Mouse (Mus musculus): ENCODE results near the gene Snd1. TPM values are rescaled to one million over a fixed set of nuclear protein-coding genes. Genes with fewer than 3 reads are reported as not detected.

The Snd1 gene
- polyA plus RNA-seq, 1 experiment from 2014 or later = 128 TPM

- peaks cover 6% of the 10 kb centered on the region for H3K27me3 ChIP-seq (ENCODE audit: control insufficient read depth, insufficient read depth, low read depth, low read length)
- H3K9me3 ChIP-seq (ENCODE audit: control insufficient read depth, low read length) = no peaks in the 10 kb centered on the region
- no peak overlapping the region for H3K27ac ChIP-seq (ENCODE audit: low read length)
- ATAC-seq (ENCODE audit: low read depth) = peak; percentile 71
- peak overlapping the region; percentile 100 for H3K4me2 ChIP-seq (ENCODE audit: low read depth, low read length)
- no peaks in the 10 kb centered on the region for H3K36me3 ChIP-seq (ENCODE audit: control insufficient read depth, insufficient read depth, low read length)
- H3K4me3 ChIP-seq (ENCODE audit: low read length) = peak overlapping the region; percentile 56
- peaks cover 10% of the 10 kb centered on the region; the same call in 1 of the 2 replicates for H3K4me1 ChIP-seq (replicated peaks; ENCODE audit: control insufficient read depth, insufficient read depth, low read length)
- 2% methylated on average over 35 of the region's 43 CpGs for WGBS
- peak overlapping the region; percentile 57 for H3K9ac ChIP-seq (ENCODE audit: low read length)
Measured at GRCm38 (mm10) chr6:28833380-28833822, 358.5 kb downstream of the Snd1 start.

DNA sequence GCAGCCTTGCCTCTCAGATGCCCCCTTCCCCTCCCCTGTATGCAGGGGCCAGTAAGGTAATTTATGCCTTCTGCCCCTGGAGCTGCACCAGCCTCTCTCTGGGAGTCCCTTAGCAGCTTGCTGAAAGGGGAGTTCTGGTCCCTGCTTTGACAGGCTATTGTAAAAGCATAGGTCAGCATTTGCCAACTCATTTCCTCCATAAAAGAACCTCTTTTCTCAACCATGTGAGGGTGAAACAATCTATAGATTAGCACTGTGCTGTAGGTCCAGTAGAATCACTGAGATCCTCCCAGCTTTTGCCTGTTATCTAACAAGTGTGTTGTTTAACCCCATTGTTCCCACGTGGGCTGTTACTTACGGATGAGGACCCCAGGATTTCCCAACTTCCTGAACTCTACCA lies 359.1 kb downstream of the Snd1 start:
- H3K4me3 ChIP-seq (ENCODE audit: low read length) = no peak overlapping the region
- 70% methylated on average over 2 of the region's 2 CpGs for WGBS
- peaks cover 6% of the 10 kb centered on the region for H3K27me3 ChIP-seq (ENCODE audit: control insufficient read depth, insufficient read depth, low read depth, low read length)
- H3K9me3 ChIP-seq (ENCODE audit: control insufficient read depth, low read length) = no peaks in the 10 kb centered on the region
- peaks cover 10% of the 10 kb centered on the region; the same call in 1 of the 2 replicates for H3K4me1 ChIP-seq (replicated peaks; ENCODE audit: control insufficient read depth, insufficient read depth, low read length)
- no peak overlapping the region for H3K9ac ChIP-seq (ENCODE audit: low read length)
- no peaks in the 10 kb centered on the region for H3K36me3 ChIP-seq (ENCODE audit: control insufficient read depth, insufficient read depth, low read length)
- no peak overlapping the region for H3K4me2 ChIP-seq (ENCODE audit: low read depth, low read length)
- no peak for ATAC-seq (ENCODE audit: low read depth)
- no peak overlapping the region for H3K27ac ChIP-seq (ENCODE audit: low read length)

DNA sequence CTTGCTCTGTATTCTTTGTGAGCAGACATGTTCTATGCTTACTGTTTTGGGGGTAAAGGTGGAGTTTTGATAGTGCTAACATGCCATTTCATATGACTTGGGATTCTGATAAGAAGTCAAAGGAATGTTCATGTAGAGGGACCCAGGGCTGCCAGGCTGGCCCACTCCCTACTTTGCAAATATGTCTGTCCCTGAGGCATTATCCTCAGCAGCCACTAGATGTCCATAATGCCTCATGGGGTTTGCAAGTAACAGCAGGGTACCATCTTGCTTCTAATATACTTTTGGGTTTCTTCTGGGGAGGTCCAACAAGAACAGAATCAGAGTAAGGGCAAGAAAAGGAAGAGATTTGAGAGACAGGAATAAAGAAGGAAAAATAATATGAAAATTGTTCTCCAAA lies 361.7 kb downstream of the Snd1 start:
- no peak overlapping the region for H3K27ac ChIP-seq (ENCODE audit: low read length)
- no peak overlapping the region for H3K4me2 ChIP-seq (ENCODE audit: low read depth, low read length)
- H3K36me3 ChIP-seq (ENCODE audit: control insufficient read depth, insufficient read depth, low read length) = no peaks in the 10 kb centered on the region
- peaks cover 10% of the 10 kb centered on the region; the same call in 1 of the 2 replicates for H3K4me1 ChIP-seq (replicated peaks; ENCODE audit: control insufficient read depth, insufficient read depth, low read length)
- H3K27me3 ChIP-seq (ENCODE audit: control insufficient read depth, insufficient read depth, low read depth, low read length) = no peaks in the 10 kb centered on the region; the same call in 1 of the 2 replicates
- no peak overlapping the region for H3K4me3 ChIP-seq (ENCODE audit: low read length)
- no peaks in the 10 kb centered on the region for H3K9me3 ChIP-seq (ENCODE audit: control insufficient read depth, low read length)
- no peak for ATAC-seq (ENCODE audit: low read depth)
- no peak overlapping the region for H3K9ac ChIP-seq (ENCODE audit: low read length)

- Histone ChIP-seq H3K9me3 (ENCODE audit: control insufficient read depth, low read length) (no peaks in the 10 kb centered on the region), H3K27ac (ENCODE audit: low read length) (no peak overlapping the region), H3K4me1 (replicated peaks; ENCODE audit: control insufficient read depth, insufficient read depth, low read length) (peaks cover 7% of the 10 kb centered on the region), H3K27me3 (ENCODE audit: control insufficient read depth, insufficient read depth, low read depth, low read length) (no peaks in the 10 kb centered on the region), H3K4me2 (ENCODE audit: low read depth, low read length) (no peak overlapping the region), H3K9ac (ENCODE audit: low read length) (no peak overlapping the region), H3K4me3 (ENCODE audit: low read length) (no peak overlapping the region), H3K36me3 (ENCODE audit: control insufficient read depth, insufficient read depth, low read length) (no peaks in the 10 kb centered on the region)
- WGBS = 82% methylated on average over 3 of the region's 3 CpGs
- no peak for ATAC-seq (ENCODE audit: low read depth)
Measured at GRCm38 (mm10) chr6:28841569-28841968, 366.6 kb downstream of the Snd1 start.

DNA sequence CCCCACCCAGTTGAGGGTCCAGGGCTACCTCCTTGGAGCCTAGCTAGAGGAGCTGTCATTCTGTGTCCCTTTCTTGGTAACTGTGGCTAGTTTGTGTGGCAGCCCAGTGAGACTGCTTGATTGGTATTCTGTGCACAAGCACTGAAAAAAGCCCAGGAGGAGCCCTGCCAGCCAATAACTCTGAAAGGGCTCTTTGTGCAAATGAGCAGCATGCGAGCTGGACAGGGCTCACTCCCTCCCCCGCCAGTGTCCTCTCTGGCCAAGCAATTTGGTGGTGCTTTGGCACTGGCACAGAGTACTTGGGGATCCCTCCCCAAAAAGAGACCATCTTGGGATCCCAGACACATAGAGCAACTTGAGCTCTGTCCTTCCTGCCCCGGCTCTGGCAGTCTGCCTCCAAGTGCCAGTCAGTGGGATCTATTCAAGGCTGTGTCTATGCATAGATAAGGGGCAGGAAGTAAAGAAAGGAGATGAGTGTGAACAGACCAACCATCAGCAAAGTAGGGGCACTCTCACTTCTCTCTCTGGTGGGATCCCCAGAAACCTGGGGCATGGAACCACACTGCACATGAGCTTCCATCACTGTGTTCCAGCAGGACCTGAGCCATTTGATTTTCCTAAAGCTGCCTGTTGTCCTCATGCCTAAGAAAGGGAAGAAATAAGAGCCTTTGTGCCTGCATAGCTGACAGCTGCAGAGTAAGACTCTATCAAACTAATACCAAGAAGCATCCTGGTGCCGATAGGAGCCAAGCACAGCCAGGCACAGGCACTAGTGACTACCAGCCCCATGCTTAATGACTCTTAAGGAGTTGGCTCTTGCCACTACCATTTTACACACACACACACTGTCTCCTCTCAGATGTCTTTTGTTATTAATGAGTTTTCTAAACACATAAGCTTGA lies 367.7 kb downstream of the Snd1 start:
- Histone ChIP-seq H3K27me3 (ENCODE audit: control insufficient read depth, insufficient read depth, low read depth, low read length) (no peaks in the 10 kb centered on the region), H3K9ac (ENCODE audit: low read length) (no peak overlapping the region), H3K4me2 (ENCODE audit: low read depth, low read length) (no peak overlapping the region), H3K36me3 (ENCODE audit: control insufficient read depth, insufficient read depth, low read length) (no peaks in the 10 kb centered on the region), H3K4me1 (replicated peaks; ENCODE audit: control insufficient read depth, insufficient read depth, low read length) (peaks cover 7% of the 10 kb centered on the region), H3K9me3 (ENCODE audit: control insufficient read depth, low read length) (no peaks in the 10 kb centered on the region), H3K27ac (ENCODE audit: low read length) (no peak overlapping the region), H3K4me3 (ENCODE audit: low read length) (no peak overlapping the region)
- WGBS = 66% methylated on average over 4 of the region's 4 CpGs
- no peak for ATAC-seq (ENCODE audit: low read depth)

DNA sequence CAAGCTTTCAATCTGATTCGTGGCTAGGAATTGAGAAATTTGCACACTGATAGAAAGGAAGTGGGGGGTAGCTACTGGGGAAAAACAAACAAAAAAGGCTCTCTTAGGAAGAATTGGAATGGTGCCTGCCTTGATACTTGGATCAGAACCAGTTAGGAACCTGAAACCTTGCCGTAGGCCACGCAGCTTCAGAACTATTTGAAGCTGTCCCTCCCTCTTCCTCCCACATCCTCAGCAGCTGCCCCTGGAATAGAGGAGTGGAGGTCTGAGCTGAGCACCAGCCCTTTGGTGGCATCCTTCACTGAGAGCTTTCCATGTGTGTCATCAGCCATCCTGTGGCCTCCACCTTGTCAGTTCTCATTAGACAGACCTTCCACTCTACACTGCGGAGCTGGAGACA lies 370.7 kb downstream of the Snd1 start:
- peaks cover 10% of the 10 kb centered on the region for H3K4me1 ChIP-seq (replicated peaks; ENCODE audit: control insufficient read depth, insufficient read depth, low read length)
- H3K27me3 ChIP-seq (ENCODE audit: control insufficient read depth, insufficient read depth, low read depth, low read length) = no peaks in the 10 kb centered on the region
- H3K9me3 ChIP-seq (ENCODE audit: control insufficient read depth, low read length) = no peaks in the 10 kb centered on the region
- no peak overlapping the region for H3K4me3 ChIP-seq (ENCODE audit: low read length)
- no peaks in the 10 kb centered on the region for H3K36me3 ChIP-seq (ENCODE audit: control insufficient read depth, insufficient read depth, low read length)
- H3K4me2 ChIP-seq (ENCODE audit: low read depth, low read length) = no peak overlapping the region
- no peak overlapping the region for H3K9ac ChIP-seq (ENCODE audit: low read length)
- 38% methylated on average over 4 of the region's 4 CpGs for WGBS
- ATAC-seq (ENCODE audit: low read depth) = no peak
- no peak overlapping the region for H3K27ac ChIP-seq (ENCODE audit: low read length)

DNA sequence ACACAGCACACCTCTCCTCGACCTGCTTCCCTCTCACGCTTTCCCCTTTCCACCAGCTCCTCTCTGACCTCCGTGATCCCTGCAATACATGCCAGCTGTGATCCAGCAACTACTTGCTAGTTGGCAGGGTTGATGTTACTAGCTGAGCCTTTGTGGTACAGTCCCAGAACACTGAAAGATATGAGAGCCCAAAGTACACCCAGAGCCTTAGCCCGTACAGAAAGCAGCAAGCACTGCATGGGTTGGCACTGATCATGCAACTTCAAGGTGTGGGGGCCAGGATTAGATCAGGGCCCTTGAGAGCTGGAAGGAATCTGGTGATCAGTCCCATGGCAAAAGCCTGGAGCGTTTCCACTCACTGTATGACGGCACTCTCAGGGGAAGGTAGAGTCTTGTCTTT lies 372.7 kb downstream of the Snd1 start:
- Histone ChIP-seq H3K4me2 (ENCODE audit: low read depth, low read length) (no peak overlapping the region), H3K36me3 (ENCODE audit: control insufficient read depth, insufficient read depth, low read length) (no peaks in the 10 kb centered on the region), H3K4me3 (ENCODE audit: low read length) (no peak overlapping the region), H3K27ac (ENCODE audit: low read length) (no peak overlapping the region), H3K27me3 (ENCODE audit: control insufficient read depth, insufficient read depth, low read depth, low read length) (no peaks in the 10 kb centered on the region), H3K9ac (ENCODE audit: low read length) (no peak overlapping the region), H3K4me1 (replicated peaks; ENCODE audit: control insufficient read depth, insufficient read depth, low read length) (peaks cover 10% of the 10 kb centered on the region), H3K9me3 (ENCODE audit: control insufficient read depth, low read length) (no peaks in the 10 kb centered on the region)
- ATAC-seq (ENCODE audit: low read depth) = no peak
- 61% methylated on average over 6 of the region's 6 CpGs for WGBS

GRCm38 (mm10) chr6:28848285-28848794 lies 373.4 kb downstream of the Snd1 start:
- H3K4me3 ChIP-seq (ENCODE audit: low read length) = no peak overlapping the region
- H3K27ac ChIP-seq (ENCODE audit: low read length) = no peak overlapping the region
- no peak overlapping the region for H3K4me2 ChIP-seq (ENCODE audit: low read depth, low read length)
- WGBS = 73% methylated on average over 6 of the region's 6 CpGs
- H3K27me3 ChIP-seq (ENCODE audit: control insufficient read depth, insufficient read depth, low read depth, low read length) = no peaks in the 10 kb centered on the region
- peaks cover 12% of the 10 kb centered on the region for H3K4me1 ChIP-seq (replicated peaks; ENCODE audit: control insufficient read depth, insufficient read depth, low read length)
- no peak overlapping the region; the same call in 1 of the 2 replicates for H3K9ac ChIP-seq (ENCODE audit: low read length)
- H3K9me3 ChIP-seq (ENCODE audit: control insufficient read depth, low read length) = no peaks in the 10 kb centered on the region
- no peaks in the 10 kb centered on the region for H3K36me3 ChIP-seq (ENCODE audit: control insufficient read depth, insufficient read depth, low read length)
- ATAC-seq (ENCODE audit: low read depth) = no peak

- Histone ChIP-seq H3K4me3 (ENCODE audit: low read length) (no peak overlapping the region), H3K27ac (ENCODE audit: low read length) (no peak overlapping the region), H3K4me1 (replicated peaks; ENCODE audit: control insufficient read depth, insufficient read depth, low read length) (peaks cover 14% of the 10 kb centered on the region)
Measured at GRCm38 (mm10) chr6:28848891-28849290, 374.0 kb downstream of the Snd1 start.

More at GRCm38 (mm10) chr6:28848891-28849290, 374.0 kb downstream of the Snd1 start:
- ATAC-seq (ENCODE audit: low read depth) = no peak
- Histone ChIP-seq H3K9me3 (ENCODE audit: control insufficient read depth, low read length) (no peaks in the 10 kb centered on the region), H3K4me2 (ENCODE audit: low read depth, low read length) (no peak overlapping the region), H3K9ac (ENCODE audit: low read length) (no peak overlapping the region), H3K36me3 (ENCODE audit: control insufficient read depth, insufficient read depth, low read length) (no peaks in the 10 kb centered on the region), H3K27me3 (ENCODE audit: control insufficient read depth, insufficient read depth, low read depth, low read length) (no peaks in the 10 kb centered on the region)
- WGBS = 75% methylated on average over 9 of the region's 9 CpGs
